Mouse (Mus musculus): ENCODE measurements around the gene Amotl1.
A peak's percentile ranks its signal among the peaks of the same experiment; 100 is the strongest.
"Not testable (repeated sequence)": the region's sequence is repeated elsewhere in the genome, so short reads cannot be mapped to it uniquely, and the experiment has no call there.

Gene Amotl1

GRCm38 (mm10) chr9:14644956-14645355, at the start of gene Amotl1:
TSS of gene Amotl1 (minus strand) at chr9:14645056.
- DNase-seq = no peak

GRCm38 (mm10) chr9:14689376-14690108, 44.7 kb upstream of the Amotl1 start:
- DNase-seq = no peak

GRCm38 (mm10) chr9:14684363-14684762, 39.5 kb upstream of the Amotl1 start:
- no peak for DNase-seq

GRCm38 (mm10) chr9:14682741-14683140, 37.9 kb upstream of the Amotl1 start:
- DNase-seq = no peak

- DNase-seq = no peak
Measured at GRCm38 (mm10) chr9:14680584-14680983, 35.7 kb upstream of the Amotl1 start.

GRCm38 (mm10) chr9:14675707-14676691, 31.1 kb upstream of the Amotl1 start:
- no peak for DNase-seq

GRCm38 (mm10) chr9:14674506-14674905, 29.6 kb upstream of the Amotl1 start:
- no peak for DNase-seq

- DNase-seq = no peak
Measured at GRCm38 (mm10) chr9:14673109-14673508, 28.3 kb upstream of the Amotl1 start.

- DNase-seq = not testable (repeated sequence)
Measured at GRCm38 (mm10) chr9:14671965-14672364, 27.1 kb upstream of the Amotl1 start.

- DNase-seq = no peak
Measured at GRCm38 (mm10) chr9:14668382-14668781, 23.5 kb upstream of the Amotl1 start.

GRCm38 (mm10) chr9:14666071-14666470, 21.2 kb upstream of the Amotl1 start:
- no peak for DNase-seq

GRCm38 (mm10) chr9:14663591-14663990, 18.7 kb upstream of the Amotl1 start:
- DNase-seq = peak; percentile 31

- no peak for DNase-seq
Measured at GRCm38 (mm10) chr9:14662876-14663275, 18.0 kb upstream of the Amotl1 start.

GRCm38 (mm10) chr9:14662138-14662537, 17.3 kb upstream of the Amotl1 start:
- no peak for DNase-seq

- DNase-seq = no peak
Measured at GRCm38 (mm10) chr9:14657926-14658325, 13.1 kb upstream of the Amotl1 start.

GRCm38 (mm10) chr9:14654010-14654409, 9.2 kb upstream of the Amotl1 start:
- no peak for DNase-seq

GRCm38 (mm10) chr9:14652761-14653160, 7.9 kb upstream of the Amotl1 start:
- DNase-seq = no peak

GRCm38 (mm10) chr9:14647849-14648248, 3.0 kb upstream of the Amotl1 start:
- no peak for DNase-seq

- DNase-seq = no peak
Measured at GRCm38 (mm10) chr9:14646641-14647040, 1.8 kb upstream of the Amotl1 start.

- no peak for DNase-seq
Measured at GRCm38 (mm10) chr9:14646061-14646460, 1.2 kb upstream of the Amotl1 start.

GRCm38 (mm10) chr9:14643328-14643727, 1.5 kb downstream of the Amotl1 start:
- DNase-seq = no peak

GRCm38 (mm10) chr9:14642251-14643021, 2.4 kb downstream of the Amotl1 start:
- DNase-seq = no peak
